ENCODE assay signal across 10 mouse cellular contexts in genomic region chr9:115727361-115727760, GRCm38 (mm10).
DNase-seq lines count a peak whose midpoint lies in the region; ATAC-seq lines count a peak whose summit lies in the region.
"Had no signal": no experiment of that assay in that cellular context is flagged by ENCODE, and none has a peak within 500 bp of the region (broad histone marks: within the 10 kb centered on the region; RNA-seq: fewer than 3 reads in every experiment).

No protein-coding gene starts in this region.

- peak; percentile 31; the same call in 1 of the 2 replicates for ATAC-seq in frontal cortex, adult (ENCODE audit: low TSS enrichment)
- ATAC-seq: inflammation-experienced regulatory T-cells, adult 6 months had no signal

- DNase-seq in frontal cortex, postnatal 10 days (ENCODE audit: low spot score in 2 of 2) = no peak
- DNase-seq in layer of hippocampus, adult 11-12 months (ENCODE audit: low spot score) = peak; percentile 15
- DNase-seq in layer of hippocampus, postnatal 25 days (ENCODE audit: extremely low spot score in 1 of 2, low spot score in 1 of 2) = no peak
- DNase-seq in urinary bladder, postnatal 14 days (ENCODE audit: low spot score) = peak; percentile 36
- DNase-seq in urinary bladder, postnatal 25 days (ENCODE audit: low spot score) = no peak
- DNase-seq in thymus, postnatal 36 days = no peak
- no peak for DNase-seq in thymus, postnatal 0 days (ENCODE audit: low spot score)
- DNase-seq: cerebellum, adult 9-10 months had no signal

Comparison
In these comparisons a context has a peak if more than half of its experiments do, and no peak if none do; other contexts are left out.
1. DNase-seq: peak in layer of hippocampus, adult 11-12 months (single experiment) and urinary bladder, postnatal 14 days (single experiment); none in frontal cortex, postnatal 10 days (0 of 2), layer of hippocampus, postnatal 25 days (0 of 2), urinary bladder, postnatal 25 days (single experiment), thymus, postnatal 36 days (0 of 2) and thymus, postnatal 0 days (single experiment).